Mouse (Mus musculus) heart, postnatal 14 days (tissue): ENCODE results near the gene Helz. TPM values are rescaled to one million over a fixed set of nuclear protein-coding genes. Genes with fewer than 3 reads are reported as not detected.
"Not testable (repeated sequence)": the region's sequence is repeated elsewhere in the genome, so short reads cannot be mapped to it uniquely, and the experiment has no call there.

Experiments used
- DNase-seq, 2 experiments: peaks; one replicate each; pipeline ENCODE4 v3.0.0; 2021 to 2022
- intact Hi-C: fragments of 180-260 bp; cut with DNase I; formaldehyde crosslinking; loops from one replicate; pipeline ENCODE4 v1.15.1; 2025
- total RNA-seq, 2 experiments: library from RNA; stranded (reverse); gene quantifications; 2 replicates each; pipeline ENCODE4 v1.2.3; 2021

Helz gene
- total RNA-seq, 2 experiments from 2014 or later = 28.6 to 29.6 TPM

DNA sequence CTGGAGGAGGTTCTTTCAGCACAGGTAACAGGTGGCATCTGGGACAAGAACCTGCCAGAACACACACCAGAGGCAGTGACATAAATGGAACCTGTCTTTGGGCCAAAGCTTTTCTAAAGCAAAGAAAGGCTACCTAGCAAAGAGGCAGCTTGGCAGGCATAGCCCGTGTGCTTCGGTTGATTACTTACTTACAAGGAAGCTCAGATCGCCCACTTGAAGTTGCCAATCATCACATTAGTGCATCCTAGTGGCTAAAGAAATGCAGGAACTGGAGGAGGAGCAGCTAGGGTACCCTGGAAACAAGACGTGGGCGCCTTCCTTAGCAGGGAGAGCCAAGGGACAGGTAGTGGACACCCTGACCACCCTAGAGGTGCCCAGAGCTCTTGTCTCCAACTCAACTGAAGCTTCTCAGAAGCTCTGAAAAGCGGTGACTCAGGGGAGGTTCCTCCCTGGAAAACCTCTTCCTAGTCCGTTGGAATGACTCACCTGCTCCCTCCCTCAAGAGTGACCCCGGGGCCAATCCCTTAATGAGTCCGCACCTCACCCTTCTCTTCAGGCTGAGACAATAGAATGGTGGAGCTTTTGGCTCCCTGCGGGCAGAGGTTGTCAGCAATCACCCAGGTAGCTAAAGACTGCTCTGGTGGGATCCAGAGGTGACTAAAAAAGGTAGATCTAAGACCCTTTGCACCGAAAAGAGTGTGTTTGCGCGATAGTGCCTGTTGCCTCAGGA is 1.8 kb upstream of the Helz start:
- intact Hi-C loops = loop anchor here (2.0 kb wide), 1 partner anchor 33 kb away; no protein-coding TSS in a partner anchor
- no peak for DNase-seq

DNA sequence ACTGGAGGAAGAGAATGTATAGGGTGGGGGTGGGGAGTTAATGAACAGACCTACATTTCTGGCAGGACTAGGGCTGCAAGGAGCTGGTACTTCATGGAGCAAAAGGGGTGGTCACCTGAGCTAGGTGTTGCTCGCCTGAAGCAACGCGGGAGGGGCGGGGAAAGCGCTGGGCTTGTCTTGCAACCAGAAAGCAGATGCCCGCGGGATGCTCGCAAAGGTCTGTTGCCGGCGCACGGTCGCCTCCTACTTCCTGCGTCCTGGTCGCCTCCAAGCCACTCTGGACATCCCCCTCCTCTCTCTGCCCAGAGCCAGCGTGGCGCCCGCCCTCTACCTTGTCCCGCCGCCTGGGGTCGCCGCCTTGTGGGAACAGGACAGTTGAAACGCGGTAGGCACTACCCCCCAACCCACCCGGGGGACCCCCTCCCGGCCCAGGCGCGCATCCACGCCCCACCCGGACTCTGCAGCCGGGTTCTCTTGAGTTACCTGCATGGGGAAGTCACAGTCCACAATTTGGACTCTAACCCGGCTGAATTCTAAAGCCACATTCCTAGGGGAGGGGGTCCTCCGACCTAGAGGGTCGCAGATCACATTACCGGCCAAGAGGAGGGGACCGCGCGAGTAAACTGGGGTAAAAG is 946 bp upstream of the Helz start:
- intact Hi-C loops = loop anchor here (2.0 kb wide), 1 partner anchor 34 kb away; no protein-coding TSS in a partner anchor
- peak; percentile 16 to 28 for DNase-seq

DNA sequence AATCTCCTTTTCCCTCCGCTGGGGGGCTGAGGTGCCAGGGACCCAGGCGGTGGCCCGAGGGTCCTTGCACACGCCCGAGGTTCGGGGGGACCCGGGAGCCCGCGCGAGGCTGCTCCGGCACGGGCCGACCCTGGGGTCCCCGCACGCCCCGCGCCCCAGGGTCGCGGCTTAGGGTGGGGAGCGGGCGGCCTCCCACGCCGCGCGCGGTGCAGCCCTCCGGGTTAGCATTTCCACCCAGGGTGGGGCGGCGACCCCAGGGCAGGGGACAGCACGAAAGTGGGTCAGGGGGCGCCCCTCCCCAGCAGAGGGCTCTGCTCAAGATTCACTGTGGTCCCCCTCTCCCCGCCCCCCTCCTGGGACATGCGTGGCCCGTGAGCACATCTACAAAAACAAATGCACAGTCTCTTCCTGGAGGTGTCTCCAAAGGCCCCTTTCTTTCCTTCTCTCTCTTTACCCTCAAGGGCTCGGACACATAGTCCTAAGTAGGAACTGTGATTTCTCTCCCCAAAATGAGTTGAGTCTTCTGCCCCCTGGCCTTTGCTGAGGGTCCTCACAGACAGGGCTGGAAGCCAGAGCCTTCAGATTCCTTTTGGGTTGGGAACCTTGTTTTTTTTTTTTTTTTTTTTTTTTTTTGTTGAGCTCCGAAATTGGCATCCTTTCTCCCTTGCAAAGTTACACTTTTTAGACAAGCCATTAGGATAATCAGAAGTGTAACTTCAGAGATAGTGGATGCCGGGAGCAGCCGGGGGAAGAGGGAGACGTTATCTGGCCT is 660 bp downstream of the Helz start:
- intact Hi-C loops = no loop called here
- peak in 1 of 2 experiments; percentile 28 for DNase-seq

DNA sequence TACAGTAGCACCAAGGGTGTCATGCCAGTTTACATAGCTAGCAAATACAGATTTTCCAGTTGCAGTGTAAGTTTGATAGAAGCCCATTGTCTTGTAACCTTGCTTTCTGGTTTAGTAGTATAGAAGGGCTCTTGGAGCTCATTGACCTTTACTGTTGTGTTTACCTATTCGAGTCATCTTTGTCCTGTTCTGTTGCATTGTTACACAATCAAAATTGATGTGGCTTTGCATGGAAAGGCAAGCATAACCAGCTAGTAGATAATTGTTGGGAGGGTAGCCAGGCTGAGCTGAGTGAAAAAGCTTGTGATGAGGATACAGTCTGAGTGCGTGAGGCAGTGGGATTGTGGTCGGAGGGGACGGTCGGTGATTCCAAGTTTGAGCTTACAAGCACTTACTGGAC is 12.1 kb downstream of the Helz start:
- intact Hi-C loops = no loop called here
- DNase-seq = no peak

DNA sequence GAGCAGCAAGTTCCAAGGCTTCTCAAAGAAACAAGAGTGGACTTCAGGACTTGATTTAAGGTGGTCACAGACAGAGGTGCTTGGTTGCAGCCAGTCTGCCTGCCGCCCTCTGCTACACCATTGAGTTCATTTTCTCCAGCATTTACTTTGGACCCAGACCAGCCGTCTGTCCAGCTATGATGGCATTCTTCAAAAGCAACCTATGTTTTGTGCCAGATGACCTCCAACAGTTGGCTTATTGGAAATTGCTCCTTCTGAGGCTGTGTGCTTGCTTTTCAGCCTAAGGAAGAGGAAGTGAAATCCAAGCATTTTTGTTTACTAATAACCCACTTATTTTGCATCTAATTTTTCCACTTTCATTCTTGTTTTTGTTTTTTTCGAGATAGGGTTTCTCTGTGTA is 19.7 kb downstream of the Helz start:
- intact Hi-C loops = no loop called here
- DNase-seq = no peak

DNA sequence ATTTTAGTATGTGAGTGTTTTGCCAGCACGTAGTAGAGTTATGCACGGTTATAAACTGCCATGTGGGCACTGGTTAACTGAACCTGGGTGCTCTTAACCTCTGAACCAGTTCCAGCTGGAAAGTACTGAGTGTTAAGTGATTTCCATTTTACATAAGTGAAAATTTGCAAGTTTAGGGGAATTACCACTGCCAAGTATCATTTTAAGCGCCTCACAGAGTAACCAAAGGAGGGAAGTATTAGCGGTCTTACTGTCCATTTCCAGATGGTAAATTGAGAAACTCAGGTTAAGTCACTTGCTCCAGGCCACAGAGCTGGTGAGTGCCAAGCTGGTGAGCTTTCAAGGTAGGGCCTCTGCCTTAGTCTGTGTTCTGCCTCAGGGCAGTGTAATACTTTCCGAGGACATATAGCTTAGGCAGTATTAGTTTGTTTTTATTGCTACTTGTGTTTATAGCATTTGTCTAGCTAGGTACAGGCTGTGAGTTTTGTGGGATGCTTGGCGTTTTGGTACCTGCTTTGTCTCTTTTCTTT is 20.8 kb downstream of the Helz start:
- no peak for DNase-seq
- intact Hi-C loops = no loop called here

DNA sequence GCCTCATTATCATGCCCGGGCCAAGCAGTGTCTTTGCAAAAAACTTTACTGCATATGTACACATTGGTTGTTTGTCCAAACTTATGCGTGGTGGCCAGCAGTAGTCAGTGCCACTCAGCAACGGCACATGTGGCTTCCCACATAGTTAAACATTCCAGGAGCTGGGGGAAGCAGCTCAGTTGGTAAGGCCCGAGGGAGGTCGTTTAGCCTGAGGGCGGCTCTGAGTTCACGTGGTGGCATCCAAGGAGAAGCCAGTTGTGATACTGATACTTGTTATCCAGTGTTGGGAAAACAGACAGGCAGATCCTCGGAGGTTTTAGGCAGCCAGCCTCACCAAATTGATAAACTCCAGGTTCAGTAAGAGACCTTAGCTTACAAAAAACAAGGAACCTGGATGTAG is 23.2 kb downstream of the Helz start:
- DNase-seq, intact Hi-C loops: not testable (repeated sequence)

DNA sequence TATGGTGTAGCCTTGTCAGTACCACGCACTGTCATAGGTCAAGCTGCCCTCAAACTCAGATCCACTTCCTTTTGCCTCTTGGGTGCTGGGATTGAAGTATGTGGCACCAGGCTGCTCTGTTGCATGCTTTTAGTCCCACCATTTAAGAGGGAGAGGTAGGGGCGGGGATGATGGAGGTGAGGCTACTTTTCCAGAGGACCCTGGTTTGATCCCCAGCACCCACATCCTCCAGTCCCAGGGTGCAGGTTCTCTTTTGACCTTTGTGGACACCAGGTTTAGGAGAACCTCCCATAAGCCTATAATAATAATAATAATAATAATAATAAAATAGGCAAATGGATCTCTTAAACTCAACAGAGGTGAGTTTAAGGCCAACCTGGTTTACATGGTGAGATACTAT is 23.6 kb downstream of the Helz start:
- no peak for DNase-seq
- intact Hi-C loops = no loop called here

DNA sequence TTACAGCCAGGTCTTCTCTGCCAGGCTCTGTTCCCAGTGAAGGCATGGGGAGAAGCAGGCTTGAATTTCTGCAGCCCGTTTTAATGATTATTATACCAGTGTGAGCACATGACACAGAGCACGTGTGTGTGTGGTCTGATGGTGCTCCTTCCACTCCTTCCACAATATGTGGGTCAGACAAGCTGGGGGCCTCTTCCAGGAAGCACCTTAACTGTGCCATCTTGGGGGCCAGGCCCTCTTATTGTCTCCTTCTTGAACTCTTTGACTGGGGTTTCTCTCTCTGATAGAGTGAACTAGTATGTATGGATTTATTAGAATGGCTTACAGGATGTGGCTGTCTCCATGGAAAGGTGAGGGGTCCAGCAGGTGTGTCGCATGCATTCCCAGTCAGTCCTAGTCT is 24.8 kb downstream of the Helz start:
- no peak for DNase-seq
- intact Hi-C loops = no loop called here

DNA sequence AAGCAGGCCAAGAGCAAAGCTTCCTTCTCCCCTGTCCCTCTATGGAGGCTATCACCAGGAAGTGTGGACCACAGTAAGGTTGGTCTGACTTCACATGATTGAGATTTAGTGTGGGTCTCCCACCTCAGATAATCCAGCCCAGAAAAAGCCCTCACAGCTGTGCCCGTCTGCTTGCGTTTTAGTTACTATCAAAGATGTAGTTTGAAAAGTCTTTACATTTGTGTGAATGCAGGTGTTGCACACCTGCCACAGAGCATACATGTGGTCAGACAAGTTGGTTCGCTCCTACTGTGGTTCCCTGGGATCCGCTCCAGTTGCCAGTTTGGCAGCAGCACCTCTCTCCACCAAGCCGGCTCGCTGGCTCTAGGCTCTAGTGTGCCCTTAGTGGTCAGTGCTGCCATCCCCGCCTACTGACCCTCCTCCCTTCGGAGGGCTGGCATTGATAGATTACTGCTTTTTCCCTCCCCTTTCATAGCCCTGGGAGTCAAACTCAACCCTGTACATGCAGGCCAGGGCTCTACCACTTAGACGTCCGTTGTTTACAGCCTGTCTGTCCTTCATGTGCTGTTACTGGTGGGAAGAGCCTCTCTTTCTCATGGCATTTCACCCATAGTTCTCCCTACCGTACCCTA is 25.4 kb downstream of the Helz start:
- DNase-seq = peak in 1 of 2 experiments; percentile 19
- intact Hi-C loops = no loop called here

DNA sequence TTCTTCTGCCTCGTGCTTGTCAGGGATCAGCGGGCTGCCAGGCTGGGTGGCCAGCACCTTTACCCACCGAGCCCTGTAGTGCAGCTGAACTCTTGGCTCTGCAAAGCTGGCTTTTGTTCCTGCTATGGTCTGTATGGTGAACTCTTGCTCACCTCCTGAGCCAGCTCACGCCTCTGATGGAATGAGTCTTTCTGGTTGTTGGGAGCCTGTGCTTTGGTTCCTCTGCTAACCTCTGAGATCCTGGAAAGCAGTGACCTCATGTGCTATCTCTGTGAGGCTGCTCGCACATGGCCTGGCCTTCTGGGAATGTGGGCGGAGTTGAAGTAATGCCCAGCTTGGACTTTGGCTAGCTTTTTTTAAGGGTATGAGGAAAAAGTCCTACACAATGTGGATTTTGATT is 26.1 kb downstream of the Helz start:
- intact Hi-C loops = no loop called here
- DNase-seq = peak; percentile 62 to 73

DNA sequence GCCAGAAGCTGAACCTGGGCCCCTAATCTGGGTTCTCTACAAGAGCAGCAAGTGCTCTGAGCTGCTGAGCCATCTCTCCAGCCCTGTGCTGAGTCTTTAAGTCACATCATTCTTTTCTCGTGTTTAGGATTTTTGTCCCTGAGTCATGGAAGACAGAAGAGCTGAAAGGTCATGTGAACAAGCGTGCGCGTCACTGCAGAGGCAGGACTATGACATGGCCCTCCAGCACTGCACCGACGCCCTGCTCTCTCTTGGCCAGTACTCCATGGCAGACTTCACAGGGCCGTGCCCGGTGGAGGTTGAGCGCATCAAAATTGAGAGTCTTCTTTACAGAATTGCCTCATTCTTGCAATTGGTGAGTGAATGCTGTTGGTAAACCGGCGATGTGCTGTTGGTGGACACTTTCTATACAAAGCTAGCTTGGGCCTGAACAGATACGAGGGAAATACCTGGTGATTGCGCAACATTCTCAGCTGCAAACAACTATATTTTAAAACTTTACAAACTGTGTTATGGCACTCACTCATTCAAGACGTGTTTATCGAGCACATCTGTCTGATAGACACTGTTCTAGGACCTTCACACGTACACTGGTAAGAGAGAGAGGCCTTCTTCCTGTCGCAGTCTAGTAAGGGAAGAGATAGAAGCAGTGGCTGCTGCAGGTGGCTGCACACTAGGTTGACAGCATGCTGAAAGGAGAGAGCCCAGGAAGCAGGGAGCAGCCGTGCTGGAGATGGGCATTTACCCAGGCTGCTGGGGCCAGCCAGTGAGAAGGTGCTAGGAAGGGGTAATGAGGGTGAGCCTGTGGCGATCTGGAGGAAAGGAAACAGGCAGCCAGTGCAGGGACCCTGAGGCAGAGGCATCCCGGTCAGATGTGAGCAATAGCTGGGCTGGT is 27.3 kb downstream of the Helz start:
- intact Hi-C loops = no loop called here
- no peak for DNase-seq

DNA sequence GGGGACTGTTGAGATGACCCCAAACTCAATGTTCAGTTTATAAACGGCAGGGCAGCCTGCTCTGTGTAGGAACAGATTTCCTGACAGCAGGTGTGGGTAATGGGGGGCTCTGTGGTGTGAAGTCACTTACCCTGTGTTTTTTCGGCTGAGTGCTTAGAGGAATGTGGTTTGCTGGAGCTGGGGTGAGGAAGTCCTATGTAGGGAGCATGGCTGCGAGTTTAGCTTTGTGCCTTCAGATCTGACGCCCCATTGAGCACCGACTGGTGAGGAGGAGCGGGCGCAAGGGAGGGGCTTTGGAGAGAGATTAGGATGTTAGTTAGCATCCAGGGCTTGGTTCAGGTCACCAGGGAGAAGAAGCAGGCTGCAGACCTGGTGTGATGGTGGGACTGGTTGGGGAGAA is 28.5 kb downstream of the Helz start:
- DNase-seq = no peak
- intact Hi-C loops = no loop called here

DNA sequence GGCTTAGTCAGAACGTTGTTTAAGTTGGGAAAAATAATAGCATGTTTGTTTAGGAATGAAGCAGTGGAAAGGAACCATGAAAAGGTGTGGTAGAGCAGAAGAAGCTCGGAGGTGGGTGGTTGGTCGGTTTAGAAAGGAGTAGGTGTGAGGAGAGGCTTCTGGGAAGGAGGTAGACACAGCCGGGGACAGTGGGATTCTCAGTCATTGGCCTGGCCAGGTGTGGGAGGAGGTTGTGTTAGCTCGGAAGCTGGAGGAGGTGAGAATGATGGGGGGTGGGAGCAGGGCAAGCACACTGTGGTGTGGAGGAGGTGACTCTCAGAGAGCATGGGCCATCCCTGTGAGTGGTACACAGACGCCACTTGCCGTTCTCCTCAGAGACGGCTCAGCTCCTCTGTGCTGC is 29.7 kb downstream of the Helz start:
- intact Hi-C loops = no loop called here
- DNase-seq = no peak

DNA sequence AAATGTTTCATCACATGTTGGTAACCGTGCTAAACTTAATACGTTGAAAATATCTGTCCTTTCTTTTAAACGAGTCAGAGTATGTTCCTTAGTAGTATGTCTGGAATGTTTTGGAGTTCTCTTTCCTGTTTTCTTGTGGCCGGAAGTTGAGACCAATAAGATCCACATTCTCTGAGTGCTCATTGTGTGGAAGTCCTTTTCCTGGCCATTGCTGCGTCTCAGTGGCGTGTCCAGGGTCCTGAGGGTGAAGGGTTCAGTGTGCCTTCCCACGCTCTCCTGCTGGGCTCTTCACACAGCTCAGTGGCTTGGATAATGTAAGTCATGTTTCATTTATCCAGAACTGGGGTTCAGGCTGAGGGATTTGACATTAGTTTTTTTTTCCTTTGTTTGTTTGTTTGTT is 30.5 kb downstream of the Helz start:
- DNase-seq = no peak
- intact Hi-C loops = no loop called here

DNA sequence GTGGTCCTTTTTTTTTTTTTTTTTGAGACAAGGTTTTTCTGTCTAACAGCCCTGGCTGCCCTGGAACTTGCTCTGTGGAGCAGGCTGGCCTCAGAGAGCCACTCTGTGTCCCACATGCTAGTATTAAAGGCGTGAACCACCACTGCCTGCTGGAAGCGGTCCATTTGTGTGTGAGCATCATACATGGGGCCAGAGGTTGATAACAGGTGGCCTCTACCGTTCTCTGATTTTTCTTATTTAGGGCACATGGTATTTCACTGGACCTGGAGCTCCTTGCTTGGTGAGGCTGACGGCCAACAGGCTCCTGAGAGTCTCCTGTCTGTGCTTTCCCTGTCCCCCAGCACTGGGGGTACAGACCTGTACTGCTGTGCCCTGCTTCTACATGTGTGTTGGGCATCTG is 33.1 kb downstream of the Helz start:
- DNase-seq = no peak
- intact Hi-C loops = no loop called here

DNA sequence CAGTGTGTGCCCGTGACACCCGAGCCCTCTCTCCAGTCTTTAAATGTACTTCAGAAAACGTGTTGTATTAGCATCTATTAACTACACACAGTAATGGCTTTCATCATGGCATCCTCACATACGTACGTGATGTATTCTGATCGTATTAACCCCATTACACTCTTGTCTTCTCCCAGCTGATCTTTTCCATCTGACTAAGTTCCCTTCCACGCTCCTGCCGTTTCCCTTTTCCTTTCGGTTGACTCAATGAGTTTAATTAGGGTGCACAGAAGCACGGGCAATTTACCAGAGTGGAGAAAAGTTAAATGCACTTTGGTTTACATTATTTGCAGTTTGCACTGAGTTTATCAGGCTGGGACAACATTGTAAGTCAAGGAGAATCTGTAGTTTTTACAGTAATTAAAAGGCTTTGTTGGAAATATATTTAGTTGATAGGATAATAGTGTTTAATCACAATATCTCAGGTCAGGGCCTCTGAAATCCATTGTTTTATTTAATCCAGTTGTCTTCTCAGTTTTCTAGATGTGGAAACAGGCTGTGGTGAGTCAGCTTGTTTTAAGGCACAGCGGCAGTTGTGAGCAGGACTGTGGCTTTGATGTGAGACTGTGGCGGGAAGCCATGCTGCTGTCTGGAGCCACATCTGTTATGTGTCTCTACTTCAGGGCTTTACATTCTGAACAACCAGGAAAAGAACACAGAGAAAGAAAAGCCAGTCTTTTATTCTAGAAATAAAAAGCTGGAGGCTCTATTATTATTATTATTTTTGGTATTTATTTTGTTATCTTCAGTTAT is 37.1 kb downstream of the Helz start:
- intact Hi-C loops = no loop called here
- peak; percentile 22 to 25 for DNase-seq

DNA sequence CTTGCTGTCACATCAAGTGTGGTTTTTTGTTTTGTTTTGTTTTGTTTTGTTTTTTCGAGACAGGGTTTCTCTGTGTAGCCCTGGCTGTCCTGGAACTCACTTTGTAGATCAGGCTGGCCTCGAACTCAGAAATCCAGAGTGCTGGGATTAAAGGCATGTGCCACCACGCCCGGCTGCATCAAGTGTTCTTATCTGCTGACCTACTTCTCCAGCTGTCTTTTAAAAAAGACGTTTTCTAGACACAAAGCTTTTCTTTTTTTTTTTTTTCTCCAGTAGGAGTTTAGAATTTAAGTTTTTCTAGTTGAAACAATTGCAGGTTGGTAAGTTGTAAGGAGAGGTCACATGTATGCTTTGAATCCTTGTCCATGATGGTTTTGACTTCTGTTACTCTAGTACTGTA is 38.4 kb downstream of the Helz start:
- not testable (repeated sequence) for DNase-seq

DNA sequence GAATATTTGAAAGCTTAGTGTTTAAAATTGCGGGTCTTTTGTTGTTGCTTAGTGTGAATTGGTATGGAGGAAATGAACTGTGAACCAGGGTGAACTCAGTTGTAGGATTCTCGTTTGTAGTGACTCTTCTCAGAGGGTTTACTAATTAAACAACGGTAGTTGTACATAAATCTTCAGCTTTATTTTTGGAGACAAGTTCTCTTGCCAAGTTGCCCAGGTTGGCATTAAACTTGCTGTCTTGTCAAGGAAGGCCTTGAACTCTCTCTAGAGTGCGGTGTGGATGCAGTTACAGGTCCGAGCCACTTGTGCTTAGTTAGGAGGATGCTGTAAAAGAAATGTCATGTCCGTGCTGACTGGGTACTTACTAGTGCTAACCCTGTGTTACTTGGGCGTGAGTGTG is 39.4 kb downstream of the Helz start:
- no peak for DNase-seq
- intact Hi-C loops = no loop called here

More for the DNA sequence above, 38.4 kb downstream of the Helz start:
- intact Hi-C loops = not testable (repeated sequence)
